Mouse (Mus musculus) heart, postnatal 0 days (tissue): ENCODE data around the gene Kctd2.

ENCODE experiments used
- CTCF ChIP-seq: IDR thresholded peaks from 2 replicates; pipeline ENCODE4 v1.5.1; 2016; ENCODE audit warnings: antibody characterized with exemption, control low read depth, low read depth
- EP300 ChIP-seq: IDR thresholded peaks from 2 replicates; pipeline ENCODE4 v1.6.1; 2016; ENCODE audit warnings: antibody characterized with exemption, low read depth

GRCm38 (mm10) chr11:115439906-115440595 is 20.1 kb downstream of the Kctd2 start, which contains the start of gene Trim80:
- TF ChIP-seq CTCF (no peak), EP300 (no peak)
